Mouse (Mus musculus) cerebellum, postnatal 36 days (tissue): ENCODE measurements around the gene Gadd45b.

Source experiments
- DNase-seq, 2 experiments: peaks; one replicate each; pipeline ENCODE4 v3.0.0; 2021 to 2022; ENCODE audit warnings: mixed read lengths in 2 of 2

Gadd45b gene

GRCm38 (mm10) chr10:80957791-80958190 lies 27.9 kb downstream of the Gadd45b start:
- no peak for DNase-seq

GRCm38 (mm10) chr10:80958979-80959637 lies 29.2 kb downstream of the Gadd45b start:
- no peak for DNase-seq

GRCm38 (mm10) chr10:80960551-80961508 lies 31.0 kb downstream of the Gadd45b start:
- no peak for DNase-seq

- no peak for DNase-seq
These were observed 32.2 kb downstream of the Gadd45b start for GRCm38 (mm10) chr10:80962051-80962472.

GRCm38 (mm10) chr10:80962585-80962984 lies 32.7 kb downstream of the Gadd45b start:
- DNase-seq: no peak

- DNase-seq: no peak
These were observed 33.4 kb downstream of the Gadd45b start for GRCm38 (mm10) chr10:80963031-80963975.

GRCm38 (mm10) chr10:80966296-80966695 lies 36.4 kb downstream of the Gadd45b start:
- no peak for DNase-seq

GRCm38 (mm10) chr10:80967101-80967656 lies 37.3 kb downstream of the Gadd45b start:
- no peak for DNase-seq

GRCm38 (mm10) chr10:80968106-80968505 lies 38.2 kb downstream of the Gadd45b start:
- DNase-seq: no peak

- DNase-seq: no peak
These were observed 39.4 kb downstream of the Gadd45b start for GRCm38 (mm10) chr10:80969298-80969697.

GRCm38 (mm10) chr10:80970159-80970558 lies 40.3 kb downstream of the Gadd45b start:
- no peak for DNase-seq

GRCm38 (mm10) chr10:80971533-80971932 lies 41.7 kb downstream of the Gadd45b start:
- no peak for DNase-seq

GRCm38 (mm10) chr10:80972071-80972987 lies 42.5 kb downstream of the Gadd45b start:
- peak; percentile 84 to 86 for DNase-seq

- DNase-seq: no peak
These were observed 43.8 kb downstream of the Gadd45b start for GRCm38 (mm10) chr10:80973722-80974121.

GRCm38 (mm10) chr10:80975478-80975877 lies 45.6 kb downstream of the Gadd45b start:
- DNase-seq: no peak

GRCm38 (mm10) chr10:80981564-80982112 lies 51.8 kb downstream of the Gadd45b start:
- DNase-seq: no peak
